Mouse (Mus musculus): Measurements from ENCODE around the gene Tgfbr3.

DNA sequence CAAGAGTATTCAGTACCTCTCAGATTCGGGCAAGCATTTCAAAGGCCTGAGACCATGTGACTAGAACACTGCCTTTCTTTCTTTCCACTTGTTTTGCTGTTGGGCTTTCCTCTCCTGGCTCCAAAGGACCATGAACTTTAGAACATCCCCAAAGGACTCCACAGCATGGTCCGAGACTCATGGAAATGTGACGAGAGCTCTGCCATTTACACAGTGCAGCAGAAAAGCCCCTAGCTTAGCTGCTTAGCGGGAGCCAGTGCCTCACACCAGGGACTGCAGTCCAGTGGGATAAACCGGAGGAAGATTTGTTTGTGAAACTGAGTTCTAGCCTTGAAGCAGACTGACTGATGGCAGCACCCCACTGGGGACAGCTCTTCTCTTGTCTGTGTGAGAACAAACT, 224.5 kb downstream of the Tgfbr3 start:
- TF ChIP-seq CTCF (IDR thresholded peaks at IDR 0.05; ENCODE audit: insufficient read depth, low read depth, low read length): no peak
- no peak for TF ChIP-seq POLR2A (IDR thresholded peaks at IDR 0.05; ENCODE audit: insufficient read depth, low read depth, low read length)

All from olfactory bulb, adult 2 months (tissue).